Mouse (Mus musculus): ENCODE data around the gene Rrm1.

DNA sequence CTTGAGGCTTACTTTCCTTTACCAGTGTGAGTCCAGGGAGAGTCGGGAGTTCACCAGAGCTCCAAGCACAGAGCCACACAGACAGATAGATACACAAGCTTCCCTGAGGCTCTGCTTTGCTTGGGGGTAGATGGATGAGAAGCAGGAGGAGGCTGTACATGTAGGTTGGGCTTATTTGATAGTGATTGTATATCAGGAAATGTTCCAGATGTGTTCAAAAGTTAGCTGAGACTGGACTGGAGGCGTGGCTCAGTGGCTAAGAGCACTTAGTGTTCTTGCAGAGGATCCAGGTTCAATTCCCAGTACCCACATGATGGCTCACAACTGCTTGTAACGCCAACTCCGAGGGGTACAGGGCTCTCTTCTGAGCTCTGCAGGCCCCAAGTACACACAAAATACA, 36.9 kb downstream of the Rrm1 start:
- TF ChIP-seq CTCF (conservative IDR thresholded peaks at IDR 0.05; ENCODE audit: low read length) (no peak), NANOG (IDR thresholded peaks at IDR 0.05; ENCODE audit: borderline replicate concordance, low read length) (no peak), POU5F1 (IDR thresholded peaks at IDR 0.05; ENCODE audit: borderline replicate concordance, low read length) (no peak)

Data from E14TG2a.4 (cell line).